Comparison of ENCODE assay signal across 9 mouse cellular contexts in genomic region chr2:165512870-165513600, GRCm38 (mm10). TPM values are rescaled to one million over a fixed set of nuclear protein-coding genes. Genes with fewer than 3 reads are reported as not detected.
DNase-seq lines count a peak whose midpoint lies in the region; ATAC-seq and TF ChIP-seq lines count a peak whose summit lies in the region.
"Had no signal": no experiment of that assay in that cellular context is flagged by ENCODE, and none has a peak within 500 bp of the region (broad histone marks: within the 10 kb centered on the region; RNA-seq: fewer than 3 reads in every experiment).

No protein-coding gene starts in this region.

- peak overlapping the region; percentile 0; the same call in 1 of the 2 replicates for H3K4me2 ChIP-seq in embryonic facial prominence, embryonic 13.5 days
- peak overlapping the region; percentile 32 for H3K4me2 ChIP-seq in kidney, embryonic 15.5 days
- H3K4me2 ChIP-seq in stomach, embryonic 14.5 days (replicated peaks; ENCODE audit: low read depth, low read length), result no peak overlapping the region

- no peak overlapping the region for H3K4me3 ChIP-seq in lung, adult 2 months (replicated peaks; ENCODE audit: extremely low read depth, low read depth, low read length)
- no peak overlapping the region for H3K4me3 ChIP-seq in embryonic facial prominence, embryonic 13.5 days
- no peak overlapping the region for H3K4me3 ChIP-seq in kidney, embryonic 15.5 days (replicated peaks)
- no peak overlapping the region for H3K4me3 ChIP-seq in stomach, embryonic 14.5 days (ENCODE audit: low read depth, low read length)
- H3K4me3 ChIP-seq: gastrocnemius, adult 2 months had no signal

- peak; percentile 53 to 72 for DNase-seq in lung, adult 18-20 months
- no peak for DNase-seq in lung, adult 2 months
- no peak for DNase-seq in right cerebral cortex, adult 2 months (ENCODE audit: low spot score in 2 of 2)
- DNase-seq in ovary, postnatal 10 days (ENCODE audit: low spot score), result no peak
- no peak for DNase-seq in left cerebral cortex, adult 11 months (ENCODE audit: low spot score)
- DNase-seq: gastrocnemius, adult 2 months had no signal

- no peak overlapping the region for H3K9ac ChIP-seq in embryonic facial prominence, embryonic 13.5 days
- no peak overlapping the region for H3K9ac ChIP-seq in kidney, embryonic 15.5 days
- no peak overlapping the region for H3K9ac ChIP-seq in stomach, embryonic 14.5 days (replicated peaks; ENCODE audit: low read depth, low read length)

- peaks cover 35% of the 10 kb centered on the region for H3K36me3 ChIP-seq in embryonic facial prominence, embryonic 13.5 days
- H3K36me3 ChIP-seq in kidney, embryonic 15.5 days, result no peaks in the 10 kb centered on the region
- no peaks in the 10 kb centered on the region for H3K36me3 ChIP-seq in stomach, embryonic 14.5 days (ENCODE audit: control insufficient read depth, insufficient read depth, low read length)

- H3K27ac ChIP-seq in embryonic facial prominence, embryonic 13.5 days, result peak overlapping the region; percentile 14; the same call in 1 of the 2 replicates
- peak overlapping the region; percentile 20 for H3K27ac ChIP-seq in kidney, embryonic 15.5 days
- H3K27ac ChIP-seq in stomach, embryonic 14.5 days (ENCODE audit: low read length), result peak overlapping the region; percentile 28; the same call in 1 of the 2 replicates
- H3K27ac ChIP-seq: gastrocnemius, adult 2 months had no signal

- H3K9me3 ChIP-seq in embryonic facial prominence, embryonic 13.5 days, result no peaks in the 10 kb centered on the region
- no peaks in the 10 kb centered on the region for H3K9me3 ChIP-seq in kidney, embryonic 15.5 days (replicated peaks)
- no peaks in the 10 kb centered on the region for H3K9me3 ChIP-seq in stomach, embryonic 14.5 days (ENCODE audit: control insufficient read depth, low read depth, low read length)

- no peaks in the 10 kb centered on the region for H3K27me3 ChIP-seq in embryonic facial prominence, embryonic 13.5 days
- H3K27me3 ChIP-seq in kidney, embryonic 15.5 days, result no peaks in the 10 kb centered on the region
- H3K27me3 ChIP-seq in stomach, embryonic 14.5 days (ENCODE audit: control insufficient read depth, insufficient read depth, low read length), result no peaks in the 10 kb centered on the region

- no peak for ATAC-seq in embryonic facial prominence, embryonic 13.5 days (ENCODE audit: insufficient number of reproducible peaks, insufficient read depth, low FRiP score, low TSS enrichment, low read depth)
- ATAC-seq in kidney, embryonic 15.5 days (replicated peaks; ENCODE audit: low FRiP score), result peak; percentile 48
- no peak; the same call in 1 of the 2 replicates for ATAC-seq in stomach, embryonic 14.5 days (ENCODE audit: insufficient number of reproducible peaks, insufficient read depth, low FRiP score, low read depth)

- TF ChIP-seq POLR2A in lung, adult 2 months (IDR thresholded peaks at IDR 0.05; ENCODE audit: borderline replicate concordance, extremely low read depth, low read depth, low read length), result no peak

- TF ChIP-seq CTCF in lung, adult 2 months (IDR thresholded peaks at IDR 0.05; ENCODE audit: insufficient read depth, low read length), result no peak

- WGBS in lung, adult 2 months, result 26% methylated on average over 11 of the region's 11 CpGs
- 37% methylated on average over 11 of the region's 11 CpGs for WGBS in embryonic facial prominence, embryonic 13.5 days
- 18% methylated on average over 11 of the region's 11 CpGs for WGBS in kidney, embryonic 15.5 days
- WGBS in stomach, embryonic 14.5 days, result 24% methylated on average over 11 of the region's 11 CpGs

- peaks cover 2% of the 10 kb centered on the region; the same call in 1 of the 2 replicates for H3K4me1 ChIP-seq in lung, adult 2 months (ENCODE audit: control insufficient read depth, insufficient read depth, low read length)
- peaks cover 28% of the 10 kb centered on the region for H3K4me1 ChIP-seq in embryonic facial prominence, embryonic 13.5 days
- H3K4me1 ChIP-seq in kidney, embryonic 15.5 days, result peaks cover 34% of the 10 kb centered on the region
- peaks cover 12% of the 10 kb centered on the region; the same call in 1 of the 2 replicates for H3K4me1 ChIP-seq in stomach, embryonic 14.5 days (ENCODE audit: control insufficient read depth, insufficient read depth, low read length)

RNA-seq across cellular contexts. Expression of gene Slc2a10, which starts 9.4 kb away (rescaled TPM):
- 8.9 and 10.1 TPM in 2 replicates for polyA plus RNA-seq in lung, adult 2 months (2012; rRNA removed)
- polyA plus RNA-seq in embryonic facial prominence, embryonic 13.5 days (2015; fragmentation: Nextera tagmentation; extraction: Ambion mirVana), result 12.9 and 14.7 TPM in 2 replicates
- 6.9 and 7.2 TPM in 2 replicates for polyA plus RNA-seq in kidney, embryonic 15.5 days (2015; fragmentation: Nextera tagmentation; extraction: Ambion mirVana)
- 7.3 and 8.5 TPM in 2 replicates for polyA plus RNA-seq in stomach, embryonic 14.5 days (2014; fragmentation: Nextera tagmentation; extraction: Ambion mirVana)

RNA-seq across cellular contexts. Expression of gene Trp53rka, which starts 19.9 kb away (rescaled TPM):
- 21.5 and 22.2 TPM in 2 replicates for polyA plus RNA-seq in lung, adult 2 months (2012; rRNA removed)
- 49.6 and 51.7 TPM in 2 replicates for polyA plus RNA-seq in embryonic facial prominence, embryonic 13.5 days (2015; fragmentation: Nextera tagmentation; extraction: Ambion mirVana)
- 36.3 and 37.2 TPM in 2 replicates for polyA plus RNA-seq in kidney, embryonic 15.5 days (2015; fragmentation: Nextera tagmentation; extraction: Ambion mirVana)
- polyA plus RNA-seq in stomach, embryonic 14.5 days (2014; fragmentation: Nextera tagmentation; extraction: Ambion mirVana), result 30.6 and 36.4 TPM in 2 replicates

RNA-seq across cellular contexts. Expression of gene Slc13a3, which starts 40.0 kb away (rescaled TPM):
- polyA plus RNA-seq in lung, adult 2 months (2012; rRNA removed), result 3.1 and 3.4 TPM in 2 replicates
- 0.40 and 0.42 TPM in 2 replicates for polyA plus RNA-seq in embryonic facial prominence, embryonic 13.5 days (2015; fragmentation: Nextera tagmentation; extraction: Ambion mirVana)
- 2.6 and 3.4 TPM in 2 replicates for polyA plus RNA-seq in kidney, embryonic 15.5 days (2015; fragmentation: Nextera tagmentation; extraction: Ambion mirVana)
- 0.38 TPM in 1 of 2 replicates, not detected in the other for polyA plus RNA-seq in stomach, embryonic 14.5 days (2014; fragmentation: Nextera tagmentation; extraction: Ambion mirVana)

Comparison
In these comparisons a context has a peak if more than half of its experiments do, and no peak if none do; other contexts are left out.
1. DNase-seq: peak in lung, adult 18-20 months (2 of 2); none in lung, adult 2 months (single experiment), right cerebral cortex, adult 2 months (0 of 2), ovary, postnatal 10 days (single experiment) and left cerebral cortex, adult 11 months (single experiment).
2. Peak in every context shown above with its lines, with median percentiles within 50 percentile points of each other: H3K27ac ChIP-seq.